Mouse (Mus musculus) hindbrain, embryonic 13.5 days (tissue): ENCODE measurements around the gene Tead1. TPM values are rescaled to one million over a fixed set of nuclear protein-coding genes. Genes with fewer than 3 reads are reported as not detected.

Experiments
- ATAC-seq: fragments of 200-750 bp; cut with Nextera tagmentation; 2 replicates; pipeline ENCODE4 v1.8.0; 2017; ENCODE audit warnings: moderate TSS enrichment; ENCODE audit not compliant: low FRiP score
- H3K27ac ChIP-seq: fragments of 300-500 bp; sonication (generic); 2 replicates; pipeline ENCODE4 v1.5.1; 2015; ENCODE audit warnings: inconsistent platforms, mild to moderate bottlenecking, moderate library complexity
- H3K27me3 ChIP-seq: fragments of 300-500 bp; sonication (generic); 2 replicates; pipeline ENCODE4 v1.6.1; 2015; ENCODE audit warnings: mild to moderate bottlenecking, inconsistent platforms
- H3K36me3 ChIP-seq: fragments of 300-500 bp; sonication (generic); 2 replicates; pipeline ENCODE4 v1.6.1; 2015; ENCODE audit warnings: mild to moderate bottlenecking, inconsistent platforms
- H3K4me1 ChIP-seq: fragments of 300-500 bp; sonication (generic); replicated peaks from 2 replicates; pipeline ENCODE4 v1.6.1; 2015; ENCODE audit warnings: inconsistent platforms
- H3K4me2 ChIP-seq: fragments of 300-500 bp; sonication (generic); 2 replicates; pipeline ENCODE4 v1.6.1; 2015; ENCODE audit warnings: inconsistent platforms, mild to moderate bottlenecking, moderate library complexity
- H3K4me3 ChIP-seq: fragments of 300-500 bp; sonication (generic); 2 replicates; pipeline ENCODE4 v1.5.1; 2015; ENCODE audit warnings: mild to moderate bottlenecking, inconsistent platforms
- H3K9ac ChIP-seq: fragments of 300-500 bp; sonication (generic); 2 replicates; pipeline ENCODE4 v1.6.1; 2015; ENCODE audit warnings: mild to moderate bottlenecking, inconsistent platforms
- H3K9me3 ChIP-seq: fragments of 300-500 bp; sonication (generic); 2 replicates; pipeline ENCODE4 v1.6.1; 2016; ENCODE audit warnings: inconsistent platforms
- WGBS: fragments of 180-500 bp; shearing (Covaris S2); methylation state at CpG from one replicate; pipeline ENCODE4 v1.1.7; 2015; 5-methylcytosine and 5-hydroxymethylcytosine counted together
- polyA plus RNA-seq: library from polyadenylated mRNA; unstranded; fragments of >200 nt; fragmentation: Nextera tagmentation; extraction: Ambion mirVana; gene quantifications from 2 replicates; pipeline ENCODE4 v1.2.1, GENCODE M21; 2015

The Tead1 gene
- polyA plus RNA-seq, 1 experiment from 2014 or later = 21.5 TPM

GRCm38 (mm10) chr7:112812037-112812775, 133.1 kb downstream of the Tead1 start:
- no peaks in the 10 kb centered on the region for H3K36me3 ChIP-seq
- no peak overlapping the region for H3K4me2 ChIP-seq
- 49% methylated on average over 10 of the region's 10 CpGs for WGBS
- H3K4me1 ChIP-seq = peaks cover 59% of the 10 kb centered on the region
- no peaks in the 10 kb centered on the region; the same call in 1 of the 2 replicates for H3K27me3 ChIP-seq
- H3K9ac ChIP-seq = no peak overlapping the region
- no peak overlapping the region for H3K4me3 ChIP-seq
- no peaks in the 10 kb centered on the region for H3K9me3 ChIP-seq
- H3K27ac ChIP-seq = no peak overlapping the region
- 0 out of 2 replicates have a peak, but pooled peaks have one; percentile 21 for ATAC-seq

- no peak overlapping the region for H3K4me3 ChIP-seq
- no peak for ATAC-seq
- no peak overlapping the region for H3K4me2 ChIP-seq
- no peak overlapping the region for H3K27ac ChIP-seq
- H3K9me3 ChIP-seq = no peaks in the 10 kb centered on the region
- H3K9ac ChIP-seq = no peak overlapping the region
- H3K4me1 ChIP-seq = peaks cover 50% of the 10 kb centered on the region
- 93% methylated on average over 7 of the region's 7 CpGs for WGBS
- no peaks in the 10 kb centered on the region; the same call in 1 of the 2 replicates for H3K27me3 ChIP-seq
- H3K36me3 ChIP-seq = no peaks in the 10 kb centered on the region
Observed at GRCm38 (mm10) chr7:112813163-112813562, 134.0 kb downstream of the Tead1 start.

- Histone ChIP-seq H3K27me3 (peaks cover under 1% of the 10 kb centered on the region; the same call in 1 of the 2 replicates), H3K4me3 (no peak overlapping the region), H3K9ac (no peak overlapping the region), H3K4me1 (peaks cover 53% of the 10 kb centered on the region), H3K9me3 (no peaks in the 10 kb centered on the region), H3K27ac (no peak overlapping the region), H3K36me3 (no peaks in the 10 kb centered on the region), H3K4me2 (no peak overlapping the region)
- ATAC-seq = no peak
- 92% methylated on average over 8 of the region's 8 CpGs for WGBS
Observed at GRCm38 (mm10) chr7:112813731-112814306, 134.7 kb downstream of the Tead1 start.

DNA sequence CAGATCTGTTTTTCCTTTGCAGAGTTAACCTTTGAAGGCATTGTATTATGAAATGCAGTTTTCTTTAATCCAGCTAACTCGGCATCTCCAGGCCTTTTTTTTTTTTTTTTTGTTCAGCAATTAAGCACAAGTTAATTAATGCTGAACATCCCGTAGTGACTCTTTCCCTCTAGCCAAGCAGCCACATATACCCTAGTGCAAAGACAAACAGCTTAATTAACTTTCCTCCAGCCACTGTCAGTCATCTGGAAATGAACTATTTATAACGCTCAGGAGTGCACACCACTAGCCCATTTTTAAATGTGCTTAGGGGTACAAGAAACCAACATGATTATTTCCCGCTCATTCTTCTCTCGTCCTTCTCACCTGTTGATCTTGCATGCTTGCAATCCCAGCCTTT, 136.9 kb downstream of the Tead1 start:
- Histone ChIP-seq H3K36me3 (no peaks in the 10 kb centered on the region), H3K9ac (no peak overlapping the region), H3K4me1 (peaks cover 51% of the 10 kb centered on the region), H3K4me2 (no peak overlapping the region), H3K27me3 (peaks cover 3% of the 10 kb centered on the region), H3K9me3 (no peaks in the 10 kb centered on the region), H3K27ac (no peak overlapping the region), H3K4me3 (no peak overlapping the region)
- no peak for ATAC-seq
- 40% methylated on average over 5 of the region's 5 CpGs for WGBS

DNA sequence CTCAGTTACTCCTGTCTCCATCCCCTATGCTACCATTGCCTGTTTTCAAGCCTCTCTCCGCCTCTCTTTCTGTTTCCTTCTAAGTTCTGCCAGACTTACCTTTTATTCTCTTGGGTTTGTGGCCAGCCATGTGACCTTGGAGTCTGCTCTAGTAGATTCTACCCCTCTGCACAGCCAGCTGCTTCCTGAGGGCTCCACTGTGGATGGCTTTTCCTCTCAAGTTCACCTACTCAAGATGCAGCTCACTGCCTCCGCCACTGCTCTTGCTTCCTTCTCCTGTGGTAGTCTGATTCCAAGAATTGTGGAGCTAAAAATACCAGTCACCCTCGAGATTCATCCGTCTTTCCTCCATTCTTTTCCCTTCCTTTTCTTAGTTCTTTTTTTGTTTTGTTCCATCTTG, 140.7 kb downstream of the Tead1 start:
- Histone ChIP-seq H3K9me3 (no peaks in the 10 kb centered on the region), H3K27ac (no peak overlapping the region), H3K9ac (no peak overlapping the region), H3K27me3 (peaks cover 3% of the 10 kb centered on the region), H3K4me2 (no peak overlapping the region), H3K4me3 (no peak overlapping the region), H3K4me1 (peaks cover 66% of the 10 kb centered on the region), H3K36me3 (no peaks in the 10 kb centered on the region)
- WGBS = 82% methylated on average over 4 of the region's 4 CpGs
- ATAC-seq = no peak

DNA sequence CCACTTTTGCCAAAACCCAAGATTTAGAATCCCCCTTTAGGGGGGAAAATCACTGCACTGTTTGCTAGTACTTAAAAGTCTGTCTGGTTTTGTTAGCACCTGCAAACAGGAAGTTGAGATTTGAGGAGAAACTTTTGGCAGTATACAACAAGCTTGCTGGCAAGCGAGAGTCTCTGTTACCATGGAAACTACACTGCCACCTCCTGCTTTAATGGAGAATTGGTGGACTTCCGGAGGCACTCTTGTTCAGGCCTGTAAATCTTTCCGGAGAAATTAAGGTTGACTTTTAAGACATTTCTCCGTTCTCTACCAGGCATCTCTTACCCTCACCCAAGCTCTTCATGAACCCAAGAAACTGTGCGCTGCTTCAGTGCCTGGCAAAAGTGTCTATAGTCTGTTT, 143.8 kb downstream of the Tead1 start:
- Histone ChIP-seq H3K9me3 (no peaks in the 10 kb centered on the region), H3K27ac (peak overlapping the region; percentile 84), H3K4me2 (peak overlapping the region; percentile 40), H3K9ac (no peak overlapping the region), H3K4me1 (peaks cover 79% of the 10 kb centered on the region), H3K27me3 (peaks cover 3% of the 10 kb centered on the region), H3K4me3 (no peak overlapping the region), H3K36me3 (no peaks in the 10 kb centered on the region)
- ATAC-seq = no peak
- 10% methylated on average over 5 of the region's 5 CpGs for WGBS

- Histone ChIP-seq H3K9me3 (no peaks in the 10 kb centered on the region), H3K4me2 (peak overlapping the region; percentile 40), H3K9ac (no peak overlapping the region), H3K36me3 (no peaks in the 10 kb centered on the region), H3K4me3 (no peak overlapping the region), H3K27me3 (peaks cover 3% of the 10 kb centered on the region), H3K4me1 (peaks cover 84% of the 10 kb centered on the region), H3K27ac (peak overlapping the region; percentile 84)
- peak; percentile 75 for ATAC-seq
- 4% methylated on average over 5 of the region's 5 CpGs for WGBS
Observed at GRCm38 (mm10) chr7:112823621-112824020, 144.5 kb downstream of the Tead1 start.

DNA sequence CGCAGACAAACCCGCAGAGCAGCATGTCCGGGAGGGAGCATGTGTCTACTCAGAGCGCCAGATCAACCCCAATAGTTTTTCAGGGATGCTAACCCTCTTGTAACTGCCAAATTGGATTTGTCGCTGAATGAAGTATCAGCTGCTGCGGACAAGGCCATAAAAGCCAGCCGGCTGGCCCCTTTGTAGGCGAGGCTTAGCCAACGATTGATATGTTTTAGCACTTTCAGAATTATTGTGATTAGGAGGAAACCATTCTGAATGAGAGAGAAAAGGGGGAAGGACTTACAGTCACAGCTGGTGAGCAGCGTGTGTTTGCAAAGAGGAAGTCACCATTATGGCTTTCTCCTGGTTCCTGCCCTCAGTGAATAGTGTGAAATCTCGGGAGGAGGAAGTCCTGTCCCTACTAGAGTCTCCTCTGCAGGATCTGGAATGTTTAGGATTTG, 146.2 kb downstream of the Tead1 start:
- Histone ChIP-seq H3K4me3 (no peak overlapping the region), H3K9me3 (no peaks in the 10 kb centered on the region), H3K27me3 (no peaks in the 10 kb centered on the region; the same call in 1 of the 2 replicates), H3K9ac (peak overlapping the region; percentile 49; the same call in 1 of the 2 replicates), H3K27ac (peak overlapping the region; percentile 91), H3K4me1 (peaks cover 77% of the 10 kb centered on the region), H3K4me2 (peak overlapping the region; percentile 38; the same call in 1 of the 2 replicates), H3K36me3 (no peaks in the 10 kb centered on the region)
- no peak for ATAC-seq
- 4% methylated on average over 11 of the region's 11 CpGs for WGBS

DNA sequence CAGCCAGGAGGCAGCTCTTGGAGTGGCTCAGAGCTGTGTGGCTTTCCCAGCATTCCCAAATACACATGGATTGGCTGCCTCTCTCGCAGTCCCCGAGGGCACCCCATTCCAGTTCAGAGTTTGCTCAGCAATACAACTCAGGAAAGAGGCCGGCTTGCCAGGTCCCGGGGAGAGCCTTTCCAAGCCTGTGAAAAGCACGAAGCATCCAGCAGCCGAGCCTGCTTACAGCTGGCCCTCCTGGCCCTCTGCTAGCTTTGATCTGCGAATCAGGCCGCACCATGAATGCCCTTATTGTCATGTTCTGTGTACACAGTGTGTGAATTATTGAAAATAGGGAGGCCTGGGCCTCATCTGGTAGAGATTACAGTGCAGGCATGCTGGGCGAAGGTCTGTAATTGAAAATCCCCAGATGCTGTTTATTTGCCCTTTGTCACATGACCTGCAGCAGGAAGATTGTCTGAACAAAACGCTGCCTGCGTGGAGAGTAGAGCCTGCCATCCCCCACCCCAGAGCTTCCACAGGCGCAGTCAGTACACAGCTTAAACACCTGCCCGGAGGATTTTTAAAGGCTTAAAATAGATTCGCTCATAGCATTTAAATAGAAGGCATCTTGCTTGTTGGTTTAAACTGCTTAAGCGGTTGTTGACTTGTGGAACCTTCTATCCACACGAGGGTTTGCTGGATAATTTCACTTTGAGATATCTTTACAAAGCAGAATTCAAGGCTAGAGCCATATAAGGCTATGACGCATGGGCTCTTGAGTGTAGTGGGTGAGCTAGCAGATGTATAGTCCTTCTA, 147.2 kb downstream of the Tead1 start:
- Histone ChIP-seq H3K4me2 (peak overlapping the region; percentile 38), H3K36me3 (no peaks in the 10 kb centered on the region), H3K4me1 (peaks cover 75% of the 10 kb centered on the region), H3K9ac (peak overlapping the region; percentile 49), H3K9me3 (no peaks in the 10 kb centered on the region), H3K27me3 (no peaks in the 10 kb centered on the region; the same call in 1 of the 2 replicates), H3K4me3 (no peak overlapping the region), H3K27ac (peak overlapping the region; percentile 91)
- peak; percentile 84 for ATAC-seq
- WGBS = 11% methylated on average over 17 of the region's 17 CpGs

GRCm38 (mm10) chr7:112828016-112828695, 149.0 kb downstream of the Tead1 start:
- Histone ChIP-seq H3K27me3 (no peaks in the 10 kb centered on the region), H3K9me3 (no peaks in the 10 kb centered on the region), H3K4me2 (no peak overlapping the region), H3K4me1 (peaks cover 66% of the 10 kb centered on the region), H3K27ac (no peak overlapping the region), H3K9ac (no peak overlapping the region), H3K4me3 (no peak overlapping the region), H3K36me3 (no peaks in the 10 kb centered on the region)
- WGBS = 62% methylated on average over 10 of the region's 10 CpGs
- no peak for ATAC-seq

- H3K9me3 ChIP-seq = no peaks in the 10 kb centered on the region
- H3K4me1 ChIP-seq = peaks cover 61% of the 10 kb centered on the region
- no peaks in the 10 kb centered on the region for H3K36me3 ChIP-seq
- H3K27ac ChIP-seq = no peak overlapping the region
- no peaks in the 10 kb centered on the region for H3K27me3 ChIP-seq
- H3K4me2 ChIP-seq = no peak overlapping the region
- ATAC-seq = no peak
- no peak overlapping the region for H3K4me3 ChIP-seq
- no peak overlapping the region for H3K9ac ChIP-seq
Observed at GRCm38 (mm10) chr7:112828696-112829022, 149.5 kb downstream of the Tead1 start.

GRCm38 (mm10) chr7:112830946-112831345, 151.8 kb downstream of the Tead1 start:
- no peak overlapping the region for H3K4me2 ChIP-seq
- ATAC-seq = no peak
- H3K9me3 ChIP-seq = no peaks in the 10 kb centered on the region
- H3K27me3 ChIP-seq = no peaks in the 10 kb centered on the region
- 60% methylated on average over 4 of the region's 4 CpGs for WGBS
- H3K36me3 ChIP-seq = no peaks in the 10 kb centered on the region
- H3K9ac ChIP-seq = no peak overlapping the region
- peaks cover 51% of the 10 kb centered on the region for H3K4me1 ChIP-seq
- H3K27ac ChIP-seq = no peak overlapping the region
- no peak overlapping the region for H3K4me3 ChIP-seq
